Mouse (Mus musculus): ENCODE data around the gene Uchl1. TPM values are rescaled to one million over a fixed set of nuclear protein-coding genes. Genes with fewer than 3 reads are reported as not detected.

The Uchl1 gene
- polyA plus RNA-seq (2015; fragmentation: Nextera tagmentation; extraction: Ambion mirVana) = 1,464 and 1,575 TPM in 2 replicates

GRCm38 (mm10) chr5:66675983-66676382 is at the start of gene Uchl1:
TSS of gene Uchl1 (plus strand) at chr5:66676091.

Other genes starting within 250 kb of the Uchl1 start
- 69.5 and 77.8 TPM in 2 replicates for gene Apbb2, start 57.3 kb upstream of the Uchl1 start, polyA plus RNA-seq (2015; fragmentation: Nextera tagmentation; extraction: Ambion mirVana)
- gene Limch1, start 69.7 kb downstream of the Uchl1 start, polyA plus RNA-seq (2015; fragmentation: Nextera tagmentation; extraction: Ambion mirVana) = 71.0 and 78.3 TPM in 2 replicates